9 mouse cellular contexts compared by ENCODE assay signal in the genomic region with DNA sequence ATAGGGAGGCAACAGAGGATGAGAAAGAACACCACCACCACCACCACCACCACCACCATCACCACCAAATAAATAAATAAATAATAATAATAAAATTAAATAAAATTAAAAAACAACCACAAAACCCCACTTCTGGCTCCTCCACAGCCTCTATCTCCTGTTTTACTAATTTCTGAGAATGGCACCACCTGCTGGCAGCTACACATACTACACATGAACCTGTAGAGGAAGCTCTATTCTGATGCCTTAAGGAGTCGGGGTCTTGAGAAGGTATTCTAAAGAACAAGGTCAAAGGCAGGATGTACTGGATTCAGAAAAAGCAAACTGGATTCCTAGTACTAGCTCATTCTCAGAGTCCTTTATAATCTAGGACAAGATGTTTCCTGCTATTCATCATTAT.
DNase-seq lines count a peak whose midpoint lies in the region; ATAC-seq and TF ChIP-seq lines count a peak whose summit lies in the region.
"Had no signal": no experiment of that assay in that cellular context is flagged by ENCODE, and none has a peak within 500 bp of the region (broad histone marks: within the 10 kb centered on the region; RNA-seq: fewer than 3 reads in every experiment).

No protein-coding gene starts in this region.

- H3K36me3 ChIP-seq in heart, postnatal 0 days (replicated peaks; ENCODE audit: control insufficient read depth, insufficient read depth, low read length) = no peaks in the 10 kb centered on the region
- H3K36me3 ChIP-seq: liver, embryonic 13.5 days had no signal

- no peak overlapping the region for H3K9ac ChIP-seq in heart, postnatal 0 days (replicated peaks; ENCODE audit: low read depth, low read length)
- H3K9ac ChIP-seq: liver, embryonic 13.5 days had no signal

- no peak for ATAC-seq in heart, postnatal 0 days (ENCODE audit: insufficient read depth, low read depth)
- no peak for ATAC-seq in erythroblast, adult 5-6 weeks (replicated peaks; ENCODE audit: low FRiP score, poor library complexity, severe bottlenecking)

- H3K4me3 ChIP-seq in heart, postnatal 0 days (ENCODE audit: low read depth, low read length) = no peak overlapping the region
- H3K4me3 ChIP-seq: liver, embryonic 13.5 days had no signal

- TF ChIP-seq CTCF in heart, postnatal 0 days (IDR thresholded peaks at IDR 0.05; ENCODE audit: low read depth) = peak; percentile 56

- WGBS in heart, postnatal 0 days = 70% methylated on average over 1 of the region's 1 CpGs

- peak; percentile 41 for DNase-seq in heart, postnatal 0 days (ENCODE audit: low spot score)
- DNase-seq in heart, adult 11 months = no peak
- DNase-seq in urinary bladder, adult 18-20 months (ENCODE audit: low spot score in 2 of 2) = peak; percentile 8 to 26
- DNase-seq in urinary bladder, postnatal 4 days (ENCODE audit: low spot score in 2 of 2) = no peak
- peak; percentile 37 to 67 for DNase-seq in cerebellum, postnatal 25 days
- DNase-seq in kidney, postnatal 10 days = peak; percentile 66
- DNase-seq in mesoderm, embryonic 11.5 days (ENCODE audit: low read depth, low spot score) = peak; percentile 63
- DNase-seq: liver, embryonic 13.5 days had no signal

- H3K4me1 ChIP-seq in heart, postnatal 0 days (ENCODE audit: control insufficient read depth, insufficient read depth) = no peaks in the 10 kb centered on the region
- H3K4me1 ChIP-seq: liver, embryonic 13.5 days had no signal

- H3K27me3 ChIP-seq in heart, postnatal 0 days (ENCODE audit: control insufficient read depth, insufficient read depth, low read length) = no peaks in the 10 kb centered on the region
- H3K27me3 ChIP-seq: liver, embryonic 13.5 days had no signal

- no peak overlapping the region for H3K4me2 ChIP-seq in heart, postnatal 0 days (ENCODE audit: low read depth, low read length)
- H3K4me2 ChIP-seq: liver, embryonic 13.5 days had no signal

- no peak for TF ChIP-seq EP300 in heart, postnatal 0 days (IDR thresholded peaks at IDR 0.05; ENCODE audit: low read depth)

- no peak overlapping the region for H3K27ac ChIP-seq in heart, postnatal 0 days (ENCODE audit: low read depth)
- H3K27ac ChIP-seq: liver, embryonic 13.5 days had no signal

- H3K9me3 ChIP-seq in heart, postnatal 0 days (replicated peaks; ENCODE audit: control insufficient read depth, low read length) = no peaks in the 10 kb centered on the region
- H3K9me3 ChIP-seq: liver, embryonic 13.5 days had no signal

Comparison
In these comparisons a context has a peak if more than half of its experiments do, and no peak if none do; other contexts are left out.
1. DNase-seq: peak in heart, postnatal 0 days (single experiment), urinary bladder, adult 18-20 months (2 of 2), cerebellum, postnatal 25 days (2 of 2), kidney, postnatal 10 days (single experiment) and mesoderm, embryonic 11.5 days (single experiment); none in heart, adult 11 months (single experiment) and urinary bladder, postnatal 4 days (0 of 2).